Mouse (Mus musculus): ENCODE measurements around the gene Kcnk2.

Kcnk2 gene

GRCm38 (mm10) chr1:189217751-189218564 is 184.1 kb downstream of the Kcnk2 start:
- DNase-seq (ENCODE audit: low read depth, low spot score), result no peak

- DNase-seq (ENCODE audit: low read depth, low spot score), result no peak
Measured at GRCm38 (mm10) chr1:189215131-189215530, 186.9 kb downstream of the Kcnk2 start.

GRCm38 (mm10) chr1:189214477-189214876 is 187.6 kb downstream of the Kcnk2 start:
- DNase-seq (ENCODE audit: low read depth, low spot score), result no peak

- DNase-seq (ENCODE audit: low read depth, low spot score), result no peak
Measured at GRCm38 (mm10) chr1:189209715-189210108, 192.4 kb downstream of the Kcnk2 start.

GRCm38 (mm10) chr1:189209029-189209714 is 192.9 kb downstream of the Kcnk2 start:
- DNase-seq (ENCODE audit: low read depth, low spot score), result no peak

GRCm38 (mm10) chr1:189208605-189209004 is 193.5 kb downstream of the Kcnk2 start:
- no peak for DNase-seq (ENCODE audit: low read depth, low spot score)

- no peak for DNase-seq (ENCODE audit: low read depth, low spot score)
Measured at GRCm38 (mm10) chr1:189195758-189196157, 206.3 kb downstream of the Kcnk2 start.

- DNase-seq (ENCODE audit: low read depth, low spot score), result peak; percentile 72
Measured at GRCm38 (mm10) chr1:189187737-189188390, 214.2 kb downstream of the Kcnk2 start.

GRCm38 (mm10) chr1:189185206-189185750 is 216.8 kb downstream of the Kcnk2 start:
- DNase-seq (ENCODE audit: low read depth, low spot score), result no peak

GRCm38 (mm10) chr1:189177746-189178145 is 224.3 kb downstream of the Kcnk2 start:
- no peak for DNase-seq (ENCODE audit: low read depth, low spot score)

GRCm38 (mm10) chr1:189173479-189173878 is 228.6 kb downstream of the Kcnk2 start:
- DNase-seq (ENCODE audit: low read depth, low spot score), result no peak

- DNase-seq (ENCODE audit: low read depth, low spot score), result no peak
Measured at GRCm38 (mm10) chr1:189171138-189171537, 230.9 kb downstream of the Kcnk2 start.

- peak; percentile 52 for DNase-seq (ENCODE audit: low read depth, low spot score)
Measured at GRCm38 (mm10) chr1:189165756-189166155, 236.3 kb downstream of the Kcnk2 start.

GRCm38 (mm10) chr1:189165141-189165540 is 236.9 kb downstream of the Kcnk2 start:
- DNase-seq (ENCODE audit: low read depth, low spot score), result no peak

- no peak for DNase-seq (ENCODE audit: low read depth, low spot score)
Measured at GRCm38 (mm10) chr1:189164721-189165120, 237.4 kb downstream of the Kcnk2 start.

GRCm38 (mm10) chr1:189164241-189164640 is 237.8 kb downstream of the Kcnk2 start:
- DNase-seq (ENCODE audit: low read depth, low spot score), result no peak

All from mesoderm, embryonic 11.5 days (tissue).